Mouse (Mus musculus) erythroblast, embryonic 14.5 days (primary cell): ENCODE measurements around the gene Hcn2. TPM values are rescaled to one million over a fixed set of nuclear protein-coding genes. Genes with fewer than 3 reads are reported as not detected.
A peak's percentile ranks its signal among the peaks of the same experiment; 100 is the strongest.

Source experiments
- H3K27me3 ChIP-seq: 2 replicates; pipeline ENCODE4 v1.6.1; 2012; ENCODE audit warnings: inconsistent platforms; ENCODE audit not compliant: control insufficient read depth
- H3K36me3 ChIP-seq: 2 replicates; pipeline ENCODE4 v1.6.1; 2012; ENCODE audit warnings: mild to moderate bottlenecking, inconsistent platforms; ENCODE audit not compliant: control insufficient read depth
- H3K4me1 ChIP-seq: 2 replicates; pipeline ENCODE4 v1.6.1; 2012; ENCODE audit warnings: inconsistent platforms; ENCODE audit not compliant: control insufficient read depth
- H3K4me3 ChIP-seq: replicated peaks from 2 replicates; pipeline ENCODE3; 2012; ENCODE audit warnings: moderate library complexity, mild to moderate bottlenecking, inconsistent platforms
- H3K9me3 ChIP-seq: 2 replicates; pipeline ENCODE4 v1.6.1; 2012; ENCODE audit warnings: low read length, inconsistent platforms, mixed read lengths; ENCODE audit not compliant: control insufficient read depth
- GATA1 ChIP-seq: IDR thresholded peaks from 2 replicates; pipeline ENCODE4 v1.6.1; 2012; ENCODE audit warnings: low read length, inconsistent platforms, mixed read lengths
- TAL1 ChIP-seq: IDR thresholded peaks from 3 replicates; pipeline ENCODE4 v1.6.1; 2012; ENCODE audit warnings: low read length, inconsistent platforms, mixed read lengths
- polyA plus RNA-seq: library from polyadenylated mRNA; stranded (reverse); fragments of >175 nt; gene quantifications from 2 replicates; pipeline ENCODE4 v1.2.3, GENCODE M21; 2012

The Hcn2 gene
- polyA plus RNA-seq, 1 experiment = 0.08 TPM

DNA sequence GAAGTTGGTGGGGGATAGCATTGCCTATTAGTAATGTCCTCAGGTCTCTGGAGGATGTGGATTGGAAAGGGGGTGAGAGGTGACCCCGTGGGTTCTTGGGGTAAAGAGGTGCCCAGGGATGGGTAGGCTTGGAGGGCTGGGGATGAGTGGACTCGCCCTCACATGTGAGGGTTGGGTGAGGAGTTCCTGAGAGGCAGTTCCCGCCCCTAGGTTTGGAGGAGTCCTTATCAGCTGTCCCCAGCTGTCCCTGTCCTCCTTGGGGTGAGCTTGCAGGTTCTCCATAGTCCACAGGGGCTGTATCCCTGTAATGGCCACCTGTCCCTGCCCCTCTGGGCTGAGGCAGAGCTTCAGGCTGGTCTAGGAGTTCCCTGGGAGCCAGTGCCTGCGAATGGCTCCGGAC is 10.5 kb upstream of the Hcn2 start:
- TF ChIP-seq TAL1 (peak; percentile 99), GATA1 (peak; percentile 88)
- Histone ChIP-seq H3K36me3 (peaks cover 62% of the 10 kb centered on the region), H3K4me1 (peaks cover 68% of the 10 kb centered on the region), H3K27me3 (no peaks in the 10 kb centered on the region; the same call in 1 of the 2 replicates), H3K4me3 (peak overlapping the region; percentile 81), H3K9me3 (no peaks in the 10 kb centered on the region)

DNA sequence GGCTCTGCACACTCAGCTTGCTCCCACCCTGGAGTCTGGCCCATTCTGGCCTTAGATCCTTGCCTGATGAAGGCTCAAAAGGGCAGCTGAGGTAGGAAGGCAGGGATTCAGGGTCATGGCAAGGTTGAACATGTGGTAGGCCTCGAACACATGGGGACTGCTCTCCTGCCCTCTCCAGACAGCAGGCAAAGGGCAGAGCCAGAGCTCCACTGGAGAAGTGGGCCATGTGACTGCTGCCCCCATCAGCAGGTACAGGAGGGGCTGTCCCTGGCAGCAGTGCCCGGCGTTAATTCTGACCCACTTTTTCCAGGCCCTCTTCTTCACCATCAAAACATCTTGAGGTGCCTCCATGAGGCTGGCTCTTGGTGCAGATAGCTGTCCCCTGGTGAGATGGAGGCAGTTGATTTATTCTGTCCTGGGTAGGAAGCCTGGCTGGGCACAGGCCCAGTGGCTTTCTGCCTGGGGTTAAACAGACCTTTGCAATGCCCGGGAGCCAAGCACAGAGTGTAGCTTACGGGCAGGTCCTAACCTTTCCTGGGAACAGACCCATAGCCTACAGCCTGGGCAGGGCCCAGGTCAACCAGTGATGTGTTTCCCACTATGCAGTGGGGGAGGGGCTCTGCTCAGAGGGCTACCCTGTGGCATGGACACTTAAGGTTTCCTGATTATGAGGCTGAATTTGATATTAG is 9.9 kb upstream of the Hcn2 start:
- H3K27me3 ChIP-seq = no peaks in the 10 kb centered on the region; the same call in 1 of the 2 replicates
- peak overlapping the region; percentile 81 for H3K4me3 ChIP-seq
- peaks cover 70% of the 10 kb centered on the region for H3K4me1 ChIP-seq
- no peaks in the 10 kb centered on the region for H3K9me3 ChIP-seq
- peaks cover 68% of the 10 kb centered on the region for H3K36me3 ChIP-seq
- TF ChIP-seq GATA1 (no peak), TAL1 (no peak)

DNA sequence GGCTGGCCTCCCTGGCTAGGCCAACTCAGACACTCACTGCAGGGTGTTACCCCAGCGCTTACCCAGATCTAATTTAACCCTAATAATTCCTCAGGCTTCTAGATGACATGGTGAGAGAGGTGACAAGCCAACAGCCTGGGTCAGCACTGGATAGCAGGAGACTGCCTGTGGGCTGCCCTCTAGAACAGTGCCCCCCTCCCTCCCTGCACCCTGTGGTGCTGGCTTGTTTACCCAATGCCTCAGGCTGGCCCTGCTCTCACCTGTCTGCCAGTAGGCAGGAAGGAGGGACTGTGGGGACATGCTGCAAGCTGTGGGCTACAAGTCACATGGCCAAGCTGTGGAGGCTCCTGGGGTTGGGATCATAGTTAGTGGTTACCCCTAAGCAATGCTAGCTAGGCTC is 9.3 kb upstream of the Hcn2 start:
- Histone ChIP-seq H3K4me3 (peak overlapping the region; percentile 81), H3K27me3 (no peaks in the 10 kb centered on the region; the same call in 1 of the 2 replicates), H3K4me1 (peaks cover 75% of the 10 kb centered on the region), H3K9me3 (no peaks in the 10 kb centered on the region), H3K36me3 (peaks cover 74% of the 10 kb centered on the region)
- TF ChIP-seq TAL1 (no peak), GATA1 (no peak)

DNA sequence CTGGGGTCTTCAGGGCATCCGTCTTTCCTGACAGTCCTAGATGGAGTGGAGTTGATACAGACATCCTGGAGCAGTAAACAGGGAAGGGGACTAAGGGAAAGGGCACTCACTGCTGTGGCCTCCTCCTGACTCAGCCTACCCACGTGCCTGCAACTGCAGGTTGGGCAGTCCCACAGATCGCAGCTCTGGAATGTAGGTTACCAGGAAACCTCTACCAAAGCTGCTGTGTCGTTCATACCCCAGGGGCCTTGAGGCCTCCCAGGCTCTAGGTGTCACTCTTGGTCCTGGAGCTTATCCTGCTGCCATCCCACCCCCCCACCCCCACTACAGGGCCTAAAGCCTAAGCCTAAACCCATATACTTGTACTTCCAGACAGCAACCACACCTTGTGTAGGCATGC is 8.7 kb upstream of the Hcn2 start:
- TF ChIP-seq GATA1 (no peak), TAL1 (no peak)
- Histone ChIP-seq H3K4me3 (peak overlapping the region; percentile 81), H3K27me3 (no peaks in the 10 kb centered on the region; the same call in 1 of the 2 replicates), H3K36me3 (peaks cover 79% of the 10 kb centered on the region), H3K4me1 (peaks cover 80% of the 10 kb centered on the region), H3K9me3 (no peaks in the 10 kb centered on the region)

DNA sequence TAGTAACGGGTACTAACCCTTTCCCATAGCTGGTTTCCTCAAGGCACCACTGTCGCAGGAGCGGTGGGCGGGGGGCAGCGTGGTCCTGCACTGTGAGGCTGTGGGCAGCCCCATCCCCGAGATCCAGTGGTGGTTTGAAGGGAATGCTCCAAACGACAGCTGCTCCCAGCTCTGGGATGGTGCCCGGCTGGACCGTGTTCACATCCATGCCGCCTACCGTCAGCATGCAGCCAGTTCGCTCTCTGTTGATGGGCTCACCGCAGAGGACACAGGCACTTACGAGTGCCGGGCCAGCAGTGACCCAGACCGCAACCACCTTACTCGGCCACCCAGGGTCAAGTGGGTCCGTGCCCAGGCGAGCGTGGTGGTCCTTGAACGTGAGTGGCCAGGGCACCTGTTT is 7.8 kb upstream of the Hcn2 start:
- Histone ChIP-seq H3K27me3 (peaks cover under 1% of the 10 kb centered on the region), H3K36me3 (peaks cover 88% of the 10 kb centered on the region), H3K4me3 (peak overlapping the region; percentile 81), H3K4me1 (peaks cover 86% of the 10 kb centered on the region), H3K9me3 (no peaks in the 10 kb centered on the region)
- TF ChIP-seq TAL1 = no peak
- TF ChIP-seq GATA1 = no peak

DNA sequence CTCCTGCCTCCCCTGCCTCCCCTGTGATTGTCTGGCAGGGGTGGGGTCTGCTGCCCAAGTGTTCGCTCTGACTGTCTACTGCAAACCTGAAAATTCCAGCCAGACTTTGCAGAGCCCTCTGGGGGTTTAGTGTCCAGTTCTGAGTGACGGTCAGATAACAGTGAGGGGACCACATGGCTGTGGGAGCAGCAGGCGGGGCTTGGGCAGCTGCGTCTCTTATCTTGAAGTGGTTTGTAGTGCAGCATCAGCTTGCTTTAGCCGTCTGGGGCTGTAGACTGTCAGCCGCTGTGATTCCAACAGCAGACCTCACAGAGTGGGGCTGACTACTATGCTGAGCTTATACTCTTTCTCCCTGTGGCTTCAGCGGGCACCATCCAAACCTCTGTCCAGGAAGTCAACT is 7.1 kb upstream of the Hcn2 start:
- Histone ChIP-seq H3K4me3 (peak overlapping the region; percentile 81), H3K4me1 (peaks cover 86% of the 10 kb centered on the region), H3K27me3 (peaks cover 7% of the 10 kb centered on the region), H3K9me3 (no peaks in the 10 kb centered on the region), H3K36me3 (peaks cover 89% of the 10 kb centered on the region)
- no peak for TF ChIP-seq GATA1
- TF ChIP-seq TAL1 = no peak

DNA sequence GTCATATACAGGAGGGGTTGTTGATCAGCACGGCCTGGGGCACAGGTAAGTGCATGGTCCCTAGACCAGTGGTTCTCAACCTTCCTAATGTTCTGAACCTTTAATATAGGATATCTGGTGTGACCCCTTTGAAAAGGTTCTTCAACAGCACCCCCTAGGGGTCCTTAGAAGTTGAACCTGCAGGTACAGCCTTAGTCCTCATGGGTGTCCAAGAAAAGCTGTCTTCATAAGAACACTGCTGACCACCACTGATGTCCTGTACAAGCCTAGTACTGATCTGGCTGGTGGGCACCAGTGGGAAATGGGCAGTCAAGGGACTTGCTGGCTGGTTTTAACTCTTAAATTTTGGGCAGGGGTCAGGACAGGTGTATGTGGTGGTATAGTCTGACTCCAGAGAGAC is 4.4 kb upstream of the Hcn2 start:
- peaks cover 66% of the 10 kb centered on the region for H3K36me3 ChIP-seq
- peaks cover 34% of the 10 kb centered on the region for H3K27me3 ChIP-seq
- no peak for TF ChIP-seq GATA1
- TF ChIP-seq TAL1 = no peak
- H3K4me3 ChIP-seq = peak overlapping the region; percentile 5
- peaks cover 79% of the 10 kb centered on the region for H3K4me1 ChIP-seq
- H3K9me3 ChIP-seq = peaks cover 6% of the 10 kb centered on the region; the same call in 1 of the 2 replicates

DNA sequence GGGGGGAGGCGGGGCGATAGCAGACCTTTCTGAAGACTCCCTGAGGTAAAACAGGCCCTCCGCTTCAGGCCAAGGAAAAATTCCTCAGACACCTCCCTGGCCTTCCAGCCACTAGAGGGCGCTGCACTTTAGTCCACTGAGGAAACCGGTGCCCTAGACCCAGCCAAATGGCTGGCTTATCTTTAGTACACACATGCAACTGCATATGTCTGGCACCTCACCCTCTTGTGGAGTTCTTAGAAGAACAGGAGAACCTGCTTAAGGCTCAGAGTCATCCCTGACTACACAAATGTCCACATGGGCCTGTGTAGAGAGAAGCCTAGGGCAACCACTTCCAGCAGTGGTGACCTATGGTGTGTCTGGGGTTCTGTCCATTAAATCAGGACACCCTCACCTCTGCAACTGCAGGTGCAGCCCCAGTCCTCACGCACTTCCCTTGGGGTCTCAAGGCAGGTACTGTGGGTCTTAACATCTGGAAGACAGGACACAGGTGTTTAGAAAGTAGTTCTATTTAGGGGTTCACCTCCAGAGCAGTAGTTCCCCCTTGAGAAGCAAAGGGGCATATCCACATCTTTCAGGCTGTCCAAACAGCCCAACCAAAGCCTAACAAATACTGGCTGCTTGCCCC is 3.8 kb upstream of the Hcn2 start:
- peak; percentile 95 for TF ChIP-seq TAL1
- TF ChIP-seq GATA1 = peak; percentile 73
- Histone ChIP-seq H3K9me3 (peaks cover 7% of the 10 kb centered on the region; the same call in 1 of the 2 replicates), H3K4me1 (peaks cover 78% of the 10 kb centered on the region), H3K36me3 (peaks cover 61% of the 10 kb centered on the region), H3K27me3 (peaks cover 40% of the 10 kb centered on the region), H3K4me3 (peak overlapping the region; percentile 47)

DNA sequence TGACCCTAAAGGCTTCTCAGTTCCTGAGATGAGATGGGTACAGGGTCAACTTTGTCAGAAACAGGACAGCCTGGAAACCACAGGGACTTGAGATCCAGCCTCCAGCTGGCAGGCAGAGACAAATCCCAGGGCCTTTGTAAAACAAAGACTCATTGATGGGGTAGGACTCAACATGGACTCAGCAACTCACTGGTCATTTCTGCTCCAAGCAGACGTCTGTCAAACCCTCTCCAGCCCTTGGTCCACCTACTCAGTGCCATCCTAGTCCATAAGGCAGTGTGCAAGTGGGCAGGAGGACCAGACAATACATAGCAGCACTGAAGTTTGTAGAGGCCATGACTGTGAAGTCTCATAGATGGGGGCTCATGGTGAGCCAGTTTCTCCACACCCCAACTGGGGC is 3.3 kb upstream of the Hcn2 start:
- Histone ChIP-seq H3K4me1 (peaks cover 76% of the 10 kb centered on the region), H3K9me3 (peaks cover 7% of the 10 kb centered on the region; the same call in 1 of the 2 replicates), H3K4me3 (peak overlapping the region; percentile 47), H3K36me3 (peaks cover 55% of the 10 kb centered on the region), H3K27me3 (peaks cover 45% of the 10 kb centered on the region)
- TF ChIP-seq GATA1 (no peak), TAL1 (no peak)
